Mouse (Mus musculus): ENCODE measurements around the gene Atrnl1. TPM values are rescaled to one million over a fixed set of nuclear protein-coding genes. Genes with fewer than 3 reads are reported as not detected.
"Not testable (repeated sequence)": the region's sequence is repeated elsewhere in the genome, so short reads cannot be mapped to it uniquely, and the experiment has no call there.

The Atrnl1 gene
- polyA plus RNA-seq, 1 experiment = 6.9 TPM

- H3K27ac ChIP-seq (replicated peaks; ENCODE audit: low read depth, low read length); H3K4me3 ChIP-seq (ENCODE audit: insufficient read depth, low read depth, low read length); H3K4me1 ChIP-seq (ENCODE audit: control insufficient read depth, insufficient read depth, insufficient read length, low read length): not testable (repeated sequence)
Observed at GRCm38 (mm10) chr19:57879841-57880240, 269.0 kb downstream of the Atrnl1 start.

GRCm38 (mm10) chr19:57881927-57882326 lies 271.1 kb downstream of the Atrnl1 start:
- H3K27ac ChIP-seq (replicated peaks; ENCODE audit: low read depth, low read length) = no peak overlapping the region
- no peaks in the 10 kb centered on the region for H3K4me1 ChIP-seq (ENCODE audit: control insufficient read depth, insufficient read depth, insufficient read length, low read length)
- no peak overlapping the region for H3K4me3 ChIP-seq (ENCODE audit: insufficient read depth, low read depth, low read length)

GRCm38 (mm10) chr19:57888871-57889270 lies 278.0 kb downstream of the Atrnl1 start:
- Histone ChIP-seq H3K4me1 (ENCODE audit: control insufficient read depth, insufficient read depth, insufficient read length, low read length) (no peaks in the 10 kb centered on the region), H3K27ac (replicated peaks; ENCODE audit: low read depth, low read length) (no peak overlapping the region), H3K4me3 (ENCODE audit: insufficient read depth, low read depth, low read length) (no peak overlapping the region)

- no peak overlapping the region for H3K4me3 ChIP-seq (ENCODE audit: insufficient read depth, low read depth, low read length)
- no peaks in the 10 kb centered on the region for H3K4me1 ChIP-seq (ENCODE audit: control insufficient read depth, insufficient read depth, insufficient read length, low read length)
- H3K27ac ChIP-seq (replicated peaks; ENCODE audit: low read depth, low read length) = no peak overlapping the region
Observed at GRCm38 (mm10) chr19:57889741-57890140, 278.9 kb downstream of the Atrnl1 start.

- Histone ChIP-seq H3K27ac (replicated peaks; ENCODE audit: low read depth, low read length) (no peak overlapping the region), H3K4me1 (ENCODE audit: control insufficient read depth, insufficient read depth, insufficient read length, low read length) (no peaks in the 10 kb centered on the region), H3K4me3 (ENCODE audit: insufficient read depth, low read depth, low read length) (no peak overlapping the region)
Observed at GRCm38 (mm10) chr19:57890954-57891353, 280.1 kb downstream of the Atrnl1 start.

- H3K27ac ChIP-seq (replicated peaks; ENCODE audit: low read depth, low read length) = no peak overlapping the region
- H3K4me1 ChIP-seq (ENCODE audit: control insufficient read depth, insufficient read depth, insufficient read length, low read length) = no peaks in the 10 kb centered on the region
- H3K4me3 ChIP-seq (ENCODE audit: insufficient read depth, low read depth, low read length) = no peak overlapping the region
Observed at GRCm38 (mm10) chr19:57894191-57894590, 283.4 kb downstream of the Atrnl1 start.

- no peaks in the 10 kb centered on the region for H3K4me1 ChIP-seq (ENCODE audit: control insufficient read depth, insufficient read depth, insufficient read length, low read length)
- H3K27ac ChIP-seq (replicated peaks; ENCODE audit: low read depth, low read length) = no peak overlapping the region
- no peak overlapping the region for H3K4me3 ChIP-seq (ENCODE audit: insufficient read depth, low read depth, low read length)
Observed at GRCm38 (mm10) chr19:57900037-57900436, 289.2 kb downstream of the Atrnl1 start.

- no peak overlapping the region for H3K4me3 ChIP-seq (ENCODE audit: insufficient read depth, low read depth, low read length)
- no peak overlapping the region for H3K27ac ChIP-seq (replicated peaks; ENCODE audit: low read depth, low read length)
- H3K4me1 ChIP-seq (ENCODE audit: control insufficient read depth, insufficient read depth, insufficient read length, low read length) = no peaks in the 10 kb centered on the region
Observed at GRCm38 (mm10) chr19:57909466-57909865, 298.6 kb downstream of the Atrnl1 start.

GRCm38 (mm10) chr19:57910650-57911049 lies 299.8 kb downstream of the Atrnl1 start:
- no peak overlapping the region for H3K27ac ChIP-seq (replicated peaks; ENCODE audit: low read depth, low read length)
- no peak overlapping the region for H3K4me3 ChIP-seq (ENCODE audit: insufficient read depth, low read depth, low read length)
- H3K4me1 ChIP-seq (ENCODE audit: control insufficient read depth, insufficient read depth, insufficient read length, low read length) = no peaks in the 10 kb centered on the region

GRCm38 (mm10) chr19:57916325-57916724 lies 305.5 kb downstream of the Atrnl1 start:
- Histone ChIP-seq H3K4me3 (ENCODE audit: insufficient read depth, low read depth, low read length) (no peak overlapping the region), H3K4me1 (ENCODE audit: control insufficient read depth, insufficient read depth, insufficient read length, low read length) (no peaks in the 10 kb centered on the region), H3K27ac (replicated peaks; ENCODE audit: low read depth, low read length) (no peak overlapping the region)

- H3K4me1 ChIP-seq (ENCODE audit: control insufficient read depth, insufficient read depth, insufficient read length, low read length) = no peaks in the 10 kb centered on the region
Observed at GRCm38 (mm10) chr19:57922991-57923390, 312.2 kb downstream of the Atrnl1 start.

GRCm38 (mm10) chr19:57924856-57925255 lies 314.0 kb downstream of the Atrnl1 start:
- H3K4me3 ChIP-seq (ENCODE audit: insufficient read depth, low read depth, low read length) = no peak overlapping the region
- H3K27ac ChIP-seq (replicated peaks; ENCODE audit: low read depth, low read length) = no peak overlapping the region
- H3K4me1 ChIP-seq (ENCODE audit: control insufficient read depth, insufficient read depth, insufficient read length, low read length) = no peaks in the 10 kb centered on the region

More at GRCm38 (mm10) chr19:57922991-57923390, 312.2 kb downstream of the Atrnl1 start:
- Histone ChIP-seq H3K4me3 (ENCODE audit: insufficient read depth, low read depth, low read length) (no peak overlapping the region), H3K27ac (replicated peaks; ENCODE audit: low read depth, low read length) (no peak overlapping the region)

GRCm38 (mm10) chr19:57925681-57926080 lies 314.8 kb downstream of the Atrnl1 start:
- Histone ChIP-seq H3K27ac (replicated peaks; ENCODE audit: low read depth, low read length) (no peak overlapping the region), H3K4me1 (ENCODE audit: control insufficient read depth, insufficient read depth, insufficient read length, low read length) (no peaks in the 10 kb centered on the region), H3K4me3 (ENCODE audit: insufficient read depth, low read depth, low read length) (no peak overlapping the region)

- H3K4me3 ChIP-seq (ENCODE audit: insufficient read depth, low read depth, low read length) = no peak overlapping the region
- H3K4me1 ChIP-seq (ENCODE audit: control insufficient read depth, insufficient read depth, insufficient read length, low read length) = no peaks in the 10 kb centered on the region
- no peak overlapping the region for H3K27ac ChIP-seq (replicated peaks; ENCODE audit: low read depth, low read length)
Observed at GRCm38 (mm10) chr19:57926164-57926860, 315.5 kb downstream of the Atrnl1 start.

GRCm38 (mm10) chr19:57926941-57927471 lies 316.2 kb downstream of the Atrnl1 start:
- Histone ChIP-seq H3K4me3 (ENCODE audit: insufficient read depth, low read depth, low read length) (no peak overlapping the region), H3K27ac (replicated peaks; ENCODE audit: low read depth, low read length) (no peak overlapping the region)

More at GRCm38 (mm10) chr19:57926941-57927471, 316.2 kb downstream of the Atrnl1 start:
- H3K4me1 ChIP-seq (ENCODE audit: control insufficient read depth, insufficient read depth, insufficient read length, low read length) = no peaks in the 10 kb centered on the region
